Mouse (Mus musculus) Patski (cell line): Measurements from ENCODE around the gene Mtg2. TPM values are rescaled to one million over a fixed set of nuclear protein-coding genes. Genes with fewer than 3 reads are reported as not detected.
A peak's percentile ranks its signal among the peaks of the same experiment; 100 is the strongest.

Experiments
- ATAC-seq: fragments of 100-300 bp; one replicate; pipeline ENCODE4 v1.8.0; 2021
- CTCF ChIA-PET: fragments of 350-600 bp; sonication (Branson Sonifier 250); formaldehyde crosslinking; loops from one replicate; lab custom pipeline; 2022; ENCODE audit warnings: inconsistent platforms; lab: Charles Lee
- POLR2A ChIA-PET: fragments of 350-600 bp; sonication (Branson Sonifier 250); formaldehyde crosslinking; loops from one replicate; lab custom pipeline; 2022; ENCODE audit warnings: antibody characterized with exemption, inconsistent platforms; lab: Charles Lee
- DNase-seq: peaks from one replicate; pipeline ENCODE4 v3.0.0-alpha.2; 2011; ENCODE audit warnings: low read depth, low spot score
- H3K27me3 ChIP-seq: fragments of 371-371 bp; one replicate; pipeline ENCODE4 v1.5.1; 2021
- CTCF ChIP-seq: fragments of 100-300 bp; IDR thresholded peaks from one replicate; pipeline ENCODE4 v1.5.1; 2021
- in situ Hi-C: fragments of 300-500 bp; cut with MboI; formaldehyde crosslinking; loops from 3 replicates; pipeline ENCODE4 v1.11.1; 2018; ENCODE audit warnings: low pct_unique_long_range_greater_than_20kb, mixed read lengths
- polyA plus RNA-seq: library from polyadenylated mRNA; unstranded; gene quantifications from one replicate; pipeline ENCODE4 v1.2.3, GENCODE M21; 2021

The Mtg2 gene
- polyA plus RNA-seq, 1 experiment from 2014 or later = 22.4 TPM

- ATAC-seq (no peak), DNase-seq (no peak)
- no peaks in the 10 kb centered on the region for H3K27me3 ChIP-seq
- no peak for TF ChIP-seq CTCF
- in situ Hi-C loops = no loop called here
- ChIA-PET CTCF (interaction anchor here (0.7 to 1.4 kb wide), 4 partner anchors 11 to 24 kb away, joined by 3 read pairs; partner anchors contain the start of gene Hrh3), POLR2A (interaction anchor here (1.1 to 1.5 kb wide), 2 partner anchors 12 to 16 kb away, joined by 3 to 6 read pairs; partner anchors contain the start of gene Hrh3)
Measured at GRCm38 (mm10) chr2:180116081-180116493, 45.7 kb downstream of the Mtg2 start.

GRCm38 (mm10) chr2:180116741-180117484 is 46.5 kb downstream of the Mtg2 start:
- POLR2A ChIA-PET = interaction anchor here (1.0 kb wide), 1 partner anchor 46 kb away, joined by 3 read pairs; the partner anchor contains the start of gene Mtg2
- CTCF ChIA-PET = interaction anchor here (1.2 to 1.6 kb wide), 4 partner anchors 9 to 134 kb away, joined by 3 to 6 read pairs (median 3); no protein-coding TSS in a partner anchor
- no peaks in the 10 kb centered on the region for H3K27me3 ChIP-seq
- TF ChIP-seq CTCF = no peak
- ATAC-seq (no peak), DNase-seq (no peak)
- in situ Hi-C loops = no loop called here

GRCm38 (mm10) chr2:180117485-180118194 is 47.3 kb downstream of the Mtg2 start:
- in situ Hi-C loops = no loop called here
- no peak for TF ChIP-seq CTCF
- no peak for ATAC-seq

GRCm38 (mm10) chr2:180118661-180119438 is 48.5 kb downstream of the Mtg2 start, which contains the start of gene Osbpl2:
TSS of gene Osbpl2 (plus strand) at chr2:180119306.
- ATAC-seq = peak; percentile 93
- peak; percentile 92 for DNase-seq
- H3K27me3 ChIP-seq = no peaks in the 10 kb centered on the region
- no peak for TF ChIP-seq CTCF
- in situ Hi-C loops = no loop called here
- ChIA-PET POLR2A (interaction anchor here (0.6 to 1.9 kb wide), 3 partner anchors 48 to 708 kb away, joined by 3 to 6 read pairs (median 3); partner anchors contain the start of gene Mtg2), CTCF (interaction anchor here (1.2 to 1.6 kb wide), 3 partner anchors 11 to 132 kb away, joined by 3 to 6 read pairs (median 3); no protein-coding TSS in a partner anchor)

More at GRCm38 (mm10) chr2:180117485-180118194, 47.3 kb downstream of the Mtg2 start:
- ChIA-PET POLR2A (interaction anchor here (0.7 to 1.0 kb wide), 2 partner anchors 47 to 709 kb away, joined by 3 read pairs; partner anchors contain the start of gene Mtg2), CTCF (interaction anchor here (1.2 to 1.6 kb wide), 4 partner anchors 9 to 133 kb away, joined by 3 to 6 read pairs (median 3); no protein-coding TSS in a partner anchor)
- DNase-seq = no peak
- no peaks in the 10 kb centered on the region for H3K27me3 ChIP-seq

- ChIA-PET CTCF (no interaction called here), POLR2A (interaction anchor here (0.6 to 1.9 kb wide), 2 partner anchors 49 to 686 kb away, joined by 3 to 6 read pairs; partner anchors contain the start of gene Mtg2)
- in situ Hi-C loops = loop anchor here (10.0 kb wide), 1 partner anchor 45 kb away; the partner anchor contains the start of gene Mtg2
- DNase-seq (no peak), ATAC-seq (no peak)
- H3K27me3 ChIP-seq = no peaks in the 10 kb centered on the region
- TF ChIP-seq CTCF = no peak
Measured at GRCm38 (mm10) chr2:180119439-180120291, 49.3 kb downstream of the Mtg2 start.

GRCm38 (mm10) chr2:180120292-180120761 is 49.9 kb downstream of the Mtg2 start:
- TF ChIP-seq CTCF = no peak
- ATAC-seq (no peak), DNase-seq (no peak)
- ChIA-PET POLR2A (interaction anchor here (1.9 kb wide), 1 partner anchor 50 kb away, joined by 6 read pairs; the partner anchor contains the start of gene Mtg2), CTCF (no interaction called here)
- no peaks in the 10 kb centered on the region for H3K27me3 ChIP-seq
- in situ Hi-C loops = loop anchor here (10.0 kb wide), 1 partner anchor 46 kb away; the partner anchor contains the start of gene Mtg2

GRCm38 (mm10) chr2:180124192-180124591 is 53.8 kb downstream of the Mtg2 start:
- ChIA-PET CTCF (no interaction called here), POLR2A (no interaction called here)
- ATAC-seq (no peak), DNase-seq (no peak)
- in situ Hi-C loops = loop anchor here (10.0 kb wide), 1 partner anchor 49 kb away; the partner anchor contains the start of gene Mtg2
- no peak for TF ChIP-seq CTCF
- no peaks in the 10 kb centered on the region for H3K27me3 ChIP-seq

- DNase-seq (peak; percentile 59), ATAC-seq (peak; percentile 75)
- TF ChIP-seq CTCF = no peak
- no peaks in the 10 kb centered on the region for H3K27me3 ChIP-seq
- ChIA-PET POLR2A (no interaction called here), CTCF (interaction anchor here (1.2 to 1.6 kb wide), 3 partner anchors 10 to 45 kb away, joined by 3 read pairs; no protein-coding TSS in a partner anchor)
- in situ Hi-C loops = loop anchor here (10.0 kb wide), 1 partner anchor 51 kb away; the partner anchor contains the start of gene Mtg2
Measured at GRCm38 (mm10) chr2:180126195-180126594, 55.8 kb downstream of the Mtg2 start.
